Mouse (Mus musculus): ENCODE data around the gene Pde3b. TPM values are rescaled to one million over a fixed set of nuclear protein-coding genes. Genes with fewer than 3 reads are reported as not detected.

Gene Pde3b
- polyA plus RNA-seq, 1 experiment from 2014 or later = 4.9 TPM

GRCm38 (mm10) chr7:114452876-114453275 is 37.8 kb downstream of the Pde3b start:
- Histone ChIP-seq H3K27me3 (no peaks in the 10 kb centered on the region), H3K4me1 (replicated peaks) (no peaks in the 10 kb centered on the region), H3K9ac (replicated peaks) (no peak overlapping the region), H3K4me3 (replicated peaks) (no peak overlapping the region), H3K27ac (no peak overlapping the region), H3K9me3 (no peaks in the 10 kb centered on the region), H3K4me2 (replicated peaks) (no peak overlapping the region), H3K36me3 (no peaks in the 10 kb centered on the region)
- no peak for ATAC-seq
- 62% methylated on average over 3 of the region's 3 CpGs for WGBS

- Histone ChIP-seq H3K36me3 (no peaks in the 10 kb centered on the region), H3K9ac (replicated peaks) (no peak overlapping the region), H3K9me3 (no peaks in the 10 kb centered on the region), H3K4me2 (replicated peaks) (no peak overlapping the region), H3K4me3 (replicated peaks) (no peak overlapping the region), H3K4me1 (replicated peaks) (no peaks in the 10 kb centered on the region), H3K27me3 (no peaks in the 10 kb centered on the region), H3K27ac (no peak overlapping the region)
- WGBS = 92% methylated on average over 5 of the region's 5 CpGs
- no peak for ATAC-seq
Measured at GRCm38 (mm10) chr7:114453300-114453990, 38.4 kb downstream of the Pde3b start.

GRCm38 (mm10) chr7:114454858-114455257 is 39.8 kb downstream of the Pde3b start:
- H3K27ac ChIP-seq = no peak overlapping the region
- no peaks in the 10 kb centered on the region for H3K4me1 ChIP-seq (replicated peaks)
- no peaks in the 10 kb centered on the region for H3K27me3 ChIP-seq
- ATAC-seq = no peak
- WGBS = 90% methylated on average over 1 of the region's 1 CpGs
- H3K9me3 ChIP-seq = no peaks in the 10 kb centered on the region
- no peaks in the 10 kb centered on the region for H3K36me3 ChIP-seq
- H3K4me2 ChIP-seq (replicated peaks) = no peak overlapping the region
- no peak overlapping the region for H3K9ac ChIP-seq (replicated peaks)
- no peak overlapping the region for H3K4me3 ChIP-seq (replicated peaks)

- no peak overlapping the region for H3K4me3 ChIP-seq (replicated peaks)
- H3K9ac ChIP-seq (replicated peaks) = no peak overlapping the region
- ATAC-seq = no peak
- no peaks in the 10 kb centered on the region for H3K27me3 ChIP-seq
- H3K9me3 ChIP-seq = no peaks in the 10 kb centered on the region
- H3K4me1 ChIP-seq (replicated peaks) = no peaks in the 10 kb centered on the region
- H3K36me3 ChIP-seq = no peaks in the 10 kb centered on the region
- 88% methylated on average over 4 of the region's 4 CpGs for WGBS
- H3K27ac ChIP-seq = no peak overlapping the region
- H3K4me2 ChIP-seq (replicated peaks) = no peak overlapping the region
Measured at GRCm38 (mm10) chr7:114456904-114457303, 41.8 kb downstream of the Pde3b start.

- 68% methylated on average over 1 of the region's 1 CpGs for WGBS
- Histone ChIP-seq H3K9me3 (no peaks in the 10 kb centered on the region), H3K27me3 (no peaks in the 10 kb centered on the region), H3K4me1 (replicated peaks) (no peaks in the 10 kb centered on the region), H3K4me3 (replicated peaks) (no peak overlapping the region), H3K27ac (no peak overlapping the region), H3K36me3 (no peaks in the 10 kb centered on the region), H3K9ac (replicated peaks) (no peak overlapping the region), H3K4me2 (replicated peaks) (no peak overlapping the region)
- no peak for ATAC-seq
Measured at GRCm38 (mm10) chr7:114459909-114460308, 44.8 kb downstream of the Pde3b start.

GRCm38 (mm10) chr7:114461727-114462126 is 46.6 kb downstream of the Pde3b start:
- H3K27me3 ChIP-seq = no peaks in the 10 kb centered on the region
- H3K9me3 ChIP-seq = no peaks in the 10 kb centered on the region
- no peak overlapping the region for H3K9ac ChIP-seq (replicated peaks)
- no peak overlapping the region for H3K4me3 ChIP-seq (replicated peaks)
- no peaks in the 10 kb centered on the region for H3K36me3 ChIP-seq
- no peak for ATAC-seq
- WGBS = 87% methylated on average over 2 of the region's 2 CpGs
- no peak overlapping the region for H3K27ac ChIP-seq
- H3K4me2 ChIP-seq (replicated peaks) = no peak overlapping the region
- H3K4me1 ChIP-seq (replicated peaks) = no peaks in the 10 kb centered on the region

- no peaks in the 10 kb centered on the region for H3K27me3 ChIP-seq
- H3K4me3 ChIP-seq (replicated peaks) = no peak overlapping the region
- ATAC-seq = no peak
- H3K27ac ChIP-seq = no peak overlapping the region
- H3K9ac ChIP-seq (replicated peaks) = no peak overlapping the region
- H3K36me3 ChIP-seq = no peaks in the 10 kb centered on the region
- no peak overlapping the region for H3K4me2 ChIP-seq (replicated peaks)
- no peaks in the 10 kb centered on the region for H3K9me3 ChIP-seq
- no peaks in the 10 kb centered on the region for H3K4me1 ChIP-seq (replicated peaks)
- 92% methylated on average over 3 of the region's 3 CpGs for WGBS
Measured at GRCm38 (mm10) chr7:114466358-114466757, 51.3 kb downstream of the Pde3b start.

- H3K9me3 ChIP-seq = no peaks in the 10 kb centered on the region
- no peaks in the 10 kb centered on the region for H3K36me3 ChIP-seq
- WGBS = 52% methylated on average over 2 of the region's 2 CpGs
- no peak overlapping the region for H3K27ac ChIP-seq
- ATAC-seq = no peak
- H3K4me2 ChIP-seq (replicated peaks) = no peak overlapping the region
- H3K9ac ChIP-seq (replicated peaks) = no peak overlapping the region
- no peak overlapping the region for H3K4me3 ChIP-seq (replicated peaks)
- H3K27me3 ChIP-seq = no peaks in the 10 kb centered on the region
- no peaks in the 10 kb centered on the region for H3K4me1 ChIP-seq (replicated peaks)
Measured at GRCm38 (mm10) chr7:114472471-114472870, 57.4 kb downstream of the Pde3b start.

GRCm38 (mm10) chr7:114474889-114475288 is 59.8 kb downstream of the Pde3b start:
- no peak overlapping the region for H3K4me2 ChIP-seq (replicated peaks)
- ATAC-seq = no peak
- H3K9me3 ChIP-seq = no peaks in the 10 kb centered on the region

GRCm38 (mm10) chr7:114477884-114478283 is 62.8 kb downstream of the Pde3b start:
- no peak overlapping the region for H3K9ac ChIP-seq (replicated peaks)
- no peak for ATAC-seq

More at GRCm38 (mm10) chr7:114474889-114475288, 59.8 kb downstream of the Pde3b start:
- H3K27me3 ChIP-seq = no peaks in the 10 kb centered on the region
- no peak overlapping the region for H3K4me3 ChIP-seq (replicated peaks)
- no peaks in the 10 kb centered on the region for H3K4me1 ChIP-seq (replicated peaks)
- no peaks in the 10 kb centered on the region for H3K36me3 ChIP-seq
- WGBS = 77% methylated on average over 1 of the region's 1 CpGs
- no peak overlapping the region for H3K27ac ChIP-seq
- no peak overlapping the region for H3K9ac ChIP-seq (replicated peaks)

GRCm38 (mm10) chr7:114478901-114479300 is 63.8 kb downstream of the Pde3b start:
- Histone ChIP-seq H3K36me3 (no peaks in the 10 kb centered on the region), H3K4me2 (replicated peaks) (no peak overlapping the region), H3K9ac (replicated peaks) (no peak overlapping the region), H3K9me3 (no peaks in the 10 kb centered on the region), H3K27ac (no peak overlapping the region), H3K4me1 (replicated peaks) (no peaks in the 10 kb centered on the region), H3K4me3 (replicated peaks) (no peak overlapping the region), H3K27me3 (no peaks in the 10 kb centered on the region)
- ATAC-seq = no peak
- 15% methylated on average over 5 of the region's 5 CpGs for WGBS

More at GRCm38 (mm10) chr7:114477884-114478283, 62.8 kb downstream of the Pde3b start:
- Histone ChIP-seq H3K27me3 (no peaks in the 10 kb centered on the region), H3K9me3 (no peaks in the 10 kb centered on the region), H3K27ac (no peak overlapping the region), H3K4me2 (replicated peaks) (no peak overlapping the region), H3K36me3 (no peaks in the 10 kb centered on the region), H3K4me3 (replicated peaks) (no peak overlapping the region), H3K4me1 (replicated peaks) (no peaks in the 10 kb centered on the region)
- WGBS = 95% methylated on average over 2 of the region's 2 CpGs

GRCm38 (mm10) chr7:114479779-114480178 is 64.7 kb downstream of the Pde3b start:
- Histone ChIP-seq H3K9ac (replicated peaks) (no peak overlapping the region), H3K27ac (no peak overlapping the region), H3K27me3 (no peaks in the 10 kb centered on the region), H3K36me3 (no peaks in the 10 kb centered on the region), H3K4me3 (replicated peaks) (no peak overlapping the region), H3K4me2 (replicated peaks) (no peak overlapping the region), H3K9me3 (no peaks in the 10 kb centered on the region), H3K4me1 (replicated peaks) (no peaks in the 10 kb centered on the region)
- WGBS = 82% methylated on average over 4 of the region's 4 CpGs
- no peak for ATAC-seq

Measured in midbrain, embryonic 13.5 days (tissue).